Mouse (Mus musculus) myocyte (in vitro differentiated cells): ENCODE measurements around the gene Vgll2.

Experiments used
- MAX ChIP-seq: IDR thresholded peaks from one replicate; pipeline ENCODE4 v1.6.1; 2011; ENCODE audit warnings: low read depth, mild to moderate bottlenecking, control low read depth
- MYOD1 ChIP-seq, 3 experiments: IDR thresholded peaks; one replicate each; pipeline ENCODE4 v1.6.1; 2011; ENCODE audit warnings: control low read depth in 2 of 3, low read depth in 2 of 3, mild to moderate bottlenecking in 2 of 3, moderate library complexity in 1 of 3; ENCODE audit not compliant: insufficient read length in 2 of 3, control insufficient read depth in 1 of 3
- POLR2A ChIP-seq: IDR thresholded peaks from one replicate; pipeline ENCODE4 v1.6.1; 2011; ENCODE audit warnings: low read depth, mild to moderate bottlenecking, control low read depth, moderate library complexity; ENCODE audit not compliant: insufficient read length
- POLR2AphosphoS2 ChIP-seq: IDR thresholded peaks from one replicate; pipeline ENCODE4 v1.6.1; 2011; ENCODE audit warnings: low read depth, control low read depth; ENCODE audit not compliant: insufficient read length
- REST ChIP-seq: IDR thresholded peaks from one replicate; pipeline ENCODE4 v1.6.1; 2011; ENCODE audit warnings: mild to moderate bottlenecking, control low read depth, moderate library complexity; ENCODE audit not compliant: insufficient read depth, insufficient read length
- USF1 ChIP-seq: IDR thresholded peaks from one replicate; pipeline ENCODE4 v1.6.1; 2011; ENCODE audit warnings: low read depth, mild to moderate bottlenecking, control low read depth, moderate library complexity

DNA sequence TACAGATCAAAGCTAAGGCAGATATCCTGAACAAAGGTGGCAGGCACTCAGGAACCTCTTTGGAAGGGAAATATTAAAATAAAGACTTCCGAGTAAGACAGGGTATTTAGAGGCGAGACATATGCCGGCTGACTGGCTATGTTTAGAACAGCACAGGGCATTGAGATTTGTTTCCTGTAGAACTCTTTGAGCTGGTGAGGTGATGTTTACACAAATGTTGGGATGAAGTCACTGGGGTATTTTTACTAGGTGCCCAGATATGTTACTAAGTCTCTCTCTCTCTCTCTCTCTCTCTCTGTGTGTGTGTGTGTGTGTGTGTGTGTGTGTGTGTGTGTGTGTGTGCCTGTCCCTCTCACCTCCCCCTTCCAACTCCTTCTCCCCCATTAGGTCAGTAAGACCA lies 26.0 kb downstream of the Vgll2 start:
- TF ChIP-seq USF1 (no peak), POLR2A (no peak), POLR2AphosphoS2 (no peak), MYOD1 (IDR thresholded peaks at IDR 0.05; ENCODE audit: control insufficient read depth in 1 of 3, insufficient read length in 2 of 3, low read depth in 2 of 3) (no peak), MAX (no peak), REST (no peak)
